Mouse (Mus musculus): ENCODE data around the gene Fa2h.
"Not testable (repeated sequence)": the region's sequence is repeated elsewhere in the genome, so short reads cannot be mapped to it uniquely, and the experiment has no call there.

GRCm38 (mm10) chr8:111310006-111310405, 83.6 kb downstream of the Fa2h start:
- TF ChIP-seq MYOD1 (IDR thresholded peaks at IDR 0.05; ENCODE audit: control insufficient read depth in 1 of 3, insufficient read length in 2 of 3, low read depth in 2 of 3); POLR2A (IDR thresholded peaks at IDR 0.05; ENCODE audit: insufficient read length, low read depth); E2F4 (IDR thresholded peaks at IDR 0.05; ENCODE audit: insufficient read depth); SRF (IDR thresholded peaks at IDR 0.05; ENCODE audit: control insufficient read depth, insufficient read length, low read depth); USF1 (IDR thresholded peaks at IDR 0.05; ENCODE audit: low read depth); CEBPB (IDR thresholded peaks at IDR 0.05; ENCODE audit: insufficient read depth, poor library complexity, severe bottlenecking); TCF12 (IDR thresholded peaks at IDR 0.05; ENCODE audit: insufficient read depth, poor library complexity, severe bottlenecking); POLR2AphosphoS2 (IDR thresholded peaks at IDR 0.05; ENCODE audit: insufficient read length, low read depth); TCF3 (IDR thresholded peaks at IDR 0.05; ENCODE audit: insufficient read length, low read depth); MAX (IDR thresholded peaks at IDR 0.05; ENCODE audit: low read depth); MYOG (IDR thresholded peaks at IDR 0.05; ENCODE audit: control insufficient read depth in 1 of 3, insufficient read depth in 1 of 3, insufficient read length in 2 of 3, low read depth in 2 of 3): not testable (repeated sequence)

Measured in myocyte (in vitro differentiated cells).